Mouse (Mus musculus) neural tube, embryonic 13.5 days (tissue): ENCODE measurements at regions not wholly inside any gene's neighbourhood (a gene's known extent, or its start where the extent isn't known, plus 50 kb on each side); places are given as distances from the start of the nearest gene placed in this dataset.
A peak's percentile ranks its signal among the peaks of the same experiment; 100 is the strongest.
"Not testable (repeated sequence)": the region's sequence is repeated elsewhere in the genome, so short reads cannot be mapped to it uniquely, and the experiment has no call there.

Source experiments
- ATAC-seq: fragments of 200-750 bp; cut with Nextera tagmentation; 2 replicates; pipeline ENCODE4 v1.8.0; 2017; ENCODE audit warnings: low read depth, mild to moderate bottlenecking, moderate TSS enrichment, moderate library complexity
- H3K27ac ChIP-seq: fragments of 300-500 bp; sonication (generic); replicated peaks from 2 replicates; pipeline ENCODE4 v1.5.1; 2015; ENCODE audit warnings: moderate library complexity, mild to moderate bottlenecking, inconsistent platforms
- H3K27me3 ChIP-seq: fragments of 300-500 bp; sonication (generic); 2 replicates; pipeline ENCODE4 v1.6.1; 2015; ENCODE audit warnings: mild to moderate bottlenecking, inconsistent platforms
- H3K36me3 ChIP-seq: fragments of 300-500 bp; sonication (generic); 2 replicates; pipeline ENCODE4 v1.6.1; 2015; ENCODE audit warnings: mild to moderate bottlenecking, inconsistent platforms
- H3K4me1 ChIP-seq: fragments of 300-500 bp; sonication (generic); replicated peaks from 2 replicates; pipeline ENCODE4 v1.6.1; 2015; ENCODE audit warnings: inconsistent platforms
- H3K4me2 ChIP-seq: fragments of 300-500 bp; sonication (generic); 2 replicates; pipeline ENCODE4 v1.6.1; 2015; ENCODE audit warnings: inconsistent platforms, mild to moderate bottlenecking, moderate library complexity
- H3K4me3 ChIP-seq: fragments of 300-500 bp; sonication (generic); 2 replicates; pipeline ENCODE4 v1.5.1; 2015; ENCODE audit warnings: mild to moderate bottlenecking, inconsistent platforms
- H3K9ac ChIP-seq: fragments of 300-500 bp; sonication (generic); 2 replicates; pipeline ENCODE4 v1.6.1; 2015; ENCODE audit warnings: moderate library complexity, mild to moderate bottlenecking, inconsistent platforms
- H3K9me3 ChIP-seq: fragments of 300-500 bp; sonication (generic); 2 replicates; pipeline ENCODE4 v1.6.1; 2016; ENCODE audit warnings: inconsistent platforms
- WGBS: fragments of 180-500 bp; shearing (Covaris S2); methylation state at CpG from one replicate; pipeline ENCODE4 v1.1.7; 2015; 5-methylcytosine and 5-hydroxymethylcytosine counted together

DNA sequence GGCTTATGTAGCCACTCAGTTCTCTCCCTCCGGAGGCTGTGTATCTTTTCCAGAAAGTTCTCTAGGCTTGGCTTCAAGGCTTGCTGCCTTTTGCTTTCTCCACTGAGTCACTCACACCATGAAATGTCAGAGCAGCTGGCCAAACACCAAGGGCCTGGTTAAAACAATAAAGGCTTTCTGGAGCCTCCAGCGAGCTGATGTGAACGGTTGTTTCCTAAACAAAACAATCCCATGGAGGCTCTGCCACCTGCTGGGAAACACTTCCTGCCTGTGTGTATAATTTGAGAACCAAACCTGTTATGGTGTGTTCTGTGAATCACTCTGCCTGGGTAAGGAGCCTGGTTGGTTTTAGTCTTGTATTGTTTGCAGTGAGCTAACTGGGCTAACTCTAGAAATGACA is 96.7 kb upstream of the Tspan5 start:
- ATAC-seq = no peak
- Histone ChIP-seq H3K27me3 (no peaks in the 10 kb centered on the region), H3K9ac (no peak overlapping the region), H3K4me3 (no peak overlapping the region), H3K4me1 (peaks cover 24% of the 10 kb centered on the region), H3K36me3 (no peaks in the 10 kb centered on the region), H3K9me3 (peaks cover 5% of the 10 kb centered on the region; the same call in 1 of the 2 replicates), H3K27ac (peak overlapping the region; percentile 61), H3K4me2 (no peak overlapping the region)
- 14% methylated on average over 3 of the region's 3 CpGs for WGBS

- Histone ChIP-seq H3K4me1 (peaks cover 12% of the 10 kb centered on the region), H3K9ac (no peak overlapping the region), H3K27ac (no peak overlapping the region), H3K9me3 (no peaks in the 10 kb centered on the region), H3K27me3 (no peaks in the 10 kb centered on the region), H3K36me3 (no peaks in the 10 kb centered on the region), H3K4me3 (no peak overlapping the region), H3K4me2 (no peak overlapping the region)
- 89% methylated on average over 6 of the region's 6 CpGs for WGBS
- ATAC-seq = no peak
Measured at GRCm38 (mm10) chr3:138649699-138650098, 92.3 kb upstream of the Tspan5 start.

DNA sequence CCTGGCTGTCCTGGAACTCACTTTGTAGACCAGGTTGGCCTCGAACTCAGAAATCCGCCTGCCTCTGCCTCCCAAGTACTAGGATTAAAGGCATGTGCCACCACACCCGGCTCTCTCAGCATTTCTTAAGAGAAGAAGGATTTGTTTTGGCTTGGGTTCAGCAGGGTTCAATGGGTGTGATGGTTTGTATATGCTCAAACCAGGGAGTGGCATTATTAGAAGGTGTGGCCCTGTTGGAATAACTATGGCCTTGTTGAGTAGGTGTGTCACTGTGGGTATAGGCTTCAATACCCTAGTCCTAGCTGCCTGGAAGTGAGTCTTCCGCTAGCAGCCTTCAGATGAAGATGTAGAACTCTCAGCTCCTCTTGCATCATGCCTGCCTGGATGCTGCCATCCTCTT is 91.3 kb upstream of the Tspan5 start:
- not testable (repeated sequence) for H3K27ac ChIP-seq, H3K9me3 ChIP-seq, H3K9ac ChIP-seq, H3K36me3 ChIP-seq, ATAC-seq, H3K4me1 ChIP-seq, H3K27me3 ChIP-seq, H3K4me2 ChIP-seq, H3K4me3 ChIP-seq
- over 99% methylated on average over 4 of the region's 4 CpGs for WGBS

DNA sequence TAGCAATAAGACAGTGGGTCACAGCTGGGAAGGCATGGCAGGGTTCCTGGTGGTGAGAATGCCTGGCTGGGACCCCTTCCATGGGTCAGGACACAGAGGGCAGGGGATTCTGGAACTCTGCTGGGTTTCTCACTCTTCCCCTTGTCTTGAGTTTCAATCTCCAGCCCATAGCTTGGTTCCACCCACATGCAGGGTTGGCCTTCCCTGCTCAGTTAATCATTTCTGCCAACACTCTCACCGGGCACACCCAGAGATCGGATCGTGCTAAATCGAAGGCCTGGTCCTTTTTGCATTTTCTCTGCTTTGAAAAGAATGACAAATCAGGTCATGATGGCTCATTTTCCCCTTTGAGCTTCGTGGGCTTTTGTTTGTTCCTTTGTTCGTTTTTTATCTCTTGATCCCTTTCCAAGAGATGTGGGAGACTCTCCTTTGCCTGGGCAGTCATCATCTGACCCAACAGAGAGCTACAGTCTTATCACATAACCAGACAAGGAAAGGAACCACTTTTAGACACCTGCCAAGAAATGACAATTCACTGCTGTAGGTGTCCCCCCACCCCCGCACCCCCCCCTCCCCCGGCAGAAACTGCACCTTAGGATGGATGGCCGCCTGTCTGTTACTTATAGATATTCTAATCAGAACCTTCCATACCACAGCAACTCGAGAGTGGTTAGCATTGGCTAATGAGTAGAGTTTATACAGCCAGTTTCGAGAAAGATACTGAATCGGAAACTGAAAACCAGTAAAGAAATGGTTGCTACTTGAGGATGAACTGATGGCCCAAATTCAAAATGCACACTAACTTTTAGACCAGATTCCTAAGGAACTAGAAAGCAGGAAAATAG is 90.4 kb upstream of the Tspan5 start:
- no peak overlapping the region for H3K4me2 ChIP-seq
- no peak overlapping the region for H3K27ac ChIP-seq
- H3K27me3 ChIP-seq = no peaks in the 10 kb centered on the region
- 83% methylated on average over 12 of the region's 12 CpGs for WGBS
- H3K9ac ChIP-seq = no peak overlapping the region
- H3K4me3 ChIP-seq = no peak overlapping the region
- no peaks in the 10 kb centered on the region for H3K9me3 ChIP-seq
- H3K36me3 ChIP-seq = no peaks in the 10 kb centered on the region
- H3K4me1 ChIP-seq = no peaks in the 10 kb centered on the region; the same call in 1 of the 2 replicates
- ATAC-seq = no peak

DNA sequence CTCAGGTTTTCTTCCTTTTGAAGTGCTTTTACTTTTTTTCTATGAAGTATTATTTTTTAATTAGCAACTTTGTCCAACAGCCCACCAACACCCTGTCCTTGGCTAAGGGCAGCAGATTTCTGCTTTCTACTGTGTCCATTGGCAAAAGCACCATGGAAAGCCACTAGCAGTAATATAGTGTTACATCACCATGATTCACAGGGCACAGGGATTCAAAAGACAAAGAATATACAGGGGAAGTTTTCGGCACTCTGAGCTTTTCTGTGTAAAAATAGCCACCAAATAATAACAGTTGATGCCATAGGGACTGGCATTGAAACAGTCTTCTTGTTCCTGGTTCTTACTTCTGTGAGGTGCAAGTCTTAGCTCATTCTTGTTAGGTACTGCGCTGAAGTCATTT is 89.8 kb upstream of the Tspan5 start:
- Histone ChIP-seq H3K9ac (no peak overlapping the region), H3K36me3 (no peaks in the 10 kb centered on the region), H3K9me3 (no peaks in the 10 kb centered on the region), H3K27ac (no peak overlapping the region), H3K4me2 (no peak overlapping the region), H3K27me3 (no peaks in the 10 kb centered on the region), H3K4me1 (no peaks in the 10 kb centered on the region; the same call in 1 of the 2 replicates), H3K4me3 (no peak overlapping the region)
- WGBS = 94% methylated on average over 2 of the region's 2 CpGs
- ATAC-seq = no peak

- H3K4me1 ChIP-seq = no peaks in the 10 kb centered on the region; the same call in 1 of the 2 replicates
- no peak overlapping the region for H3K9ac ChIP-seq
- H3K36me3 ChIP-seq = no peaks in the 10 kb centered on the region
- no peak for ATAC-seq
- H3K9me3 ChIP-seq = no peaks in the 10 kb centered on the region
- H3K4me3 ChIP-seq = no peak overlapping the region
- H3K4me2 ChIP-seq = no peak overlapping the region
- 82% methylated on average over 4 of the region's 4 CpGs for whole genome bisulfite sequencing
- no peaks in the 10 kb centered on the region for H3K27me3 ChIP-seq
- H3K27ac ChIP-seq = no peak overlapping the region
Measured at GRCm38 (mm10) chr3:138652685-138653084, 89.3 kb upstream of the Tspan5 start.

DNA sequence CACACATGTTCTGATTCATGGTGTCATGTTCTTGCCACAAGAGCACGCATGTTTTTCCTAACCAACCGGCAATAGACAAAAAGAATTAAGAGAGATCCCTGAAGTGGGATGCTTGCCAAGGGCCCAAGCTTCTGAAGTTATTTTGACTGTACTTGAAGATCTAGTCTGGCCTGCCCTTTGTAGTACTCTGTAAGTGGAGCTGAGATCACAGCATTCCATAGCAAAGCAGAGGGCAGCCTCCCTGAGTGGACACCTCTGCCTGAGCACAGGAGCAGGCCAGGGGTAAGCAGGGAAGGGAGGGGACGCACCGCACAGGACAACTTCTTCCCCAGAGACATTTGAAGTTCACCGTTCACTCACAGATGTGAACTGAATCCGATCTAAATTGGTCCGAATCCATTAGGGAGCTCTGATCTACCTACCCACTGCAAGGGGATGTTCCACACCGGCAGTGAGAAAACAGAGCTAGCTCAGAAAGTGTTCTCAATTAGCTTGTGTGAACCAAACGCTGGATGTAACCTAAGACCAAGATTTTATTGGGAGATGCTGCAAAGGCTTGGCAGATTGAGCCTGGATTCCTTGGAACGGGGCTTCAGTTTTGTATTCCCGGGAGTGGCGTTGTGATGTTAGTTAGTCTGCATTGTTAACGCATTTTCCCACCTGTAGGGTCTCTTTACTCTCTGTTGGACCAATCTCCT is 88.3 kb upstream of the Tspan5 start:
- no peak for ATAC-seq
- no peak overlapping the region for H3K4me3 ChIP-seq
- H3K9me3 ChIP-seq = no peaks in the 10 kb centered on the region
- WGBS = 84% methylated on average over 13 of the region's 13 CpGs
- H3K9ac ChIP-seq = no peak overlapping the region
- no peak overlapping the region for H3K27ac ChIP-seq
- H3K27me3 ChIP-seq = no peaks in the 10 kb centered on the region
- no peaks in the 10 kb centered on the region; the same call in 1 of the 2 replicates for H3K4me1 ChIP-seq
- no peak overlapping the region for H3K4me2 ChIP-seq
- H3K36me3 ChIP-seq = no peaks in the 10 kb centered on the region

- 69% methylated on average over 16 of the region's 16 CpGs for WGBS
- Histone ChIP-seq H3K9me3 (no peaks in the 10 kb centered on the region), H3K36me3 (no peaks in the 10 kb centered on the region), H3K27me3 (no peaks in the 10 kb centered on the region), H3K4me1 (no peaks in the 10 kb centered on the region; the same call in 1 of the 2 replicates), H3K27ac (peak overlapping the region; percentile 14; the same call in 1 of the 2 replicates), H3K9ac (no peak overlapping the region), H3K4me3 (no peak overlapping the region), H3K4me2 (no peak overlapping the region)
- peak; percentile 53; the same call in 1 of the 2 replicates for ATAC-seq
Measured at GRCm38 (mm10) chr3:138654610-138655371, 87.2 kb upstream of the Tspan5 start.

DNA sequence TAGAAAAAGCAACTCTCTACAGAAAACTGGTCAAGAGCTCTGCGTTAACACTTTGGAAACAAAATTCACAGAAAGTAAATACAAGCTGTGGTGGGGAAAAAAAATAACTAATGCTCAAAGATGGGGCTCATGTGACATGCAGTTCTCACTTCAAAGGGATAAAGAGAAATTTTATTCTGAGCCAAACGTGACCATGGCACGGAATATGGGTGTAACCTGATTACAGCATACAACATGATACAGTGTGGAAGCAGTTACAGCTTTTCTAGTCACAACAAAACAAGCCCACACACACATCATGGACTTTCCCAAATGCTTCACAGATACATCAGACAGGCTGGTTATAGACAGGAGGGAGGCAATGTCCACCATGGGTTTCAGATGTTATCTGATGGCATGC is 86.5 kb upstream of the Tspan5 start:
- no peaks in the 10 kb centered on the region for H3K9me3 ChIP-seq
- H3K36me3 ChIP-seq = no peaks in the 10 kb centered on the region
- no peak for ATAC-seq
- H3K27me3 ChIP-seq = no peaks in the 10 kb centered on the region
- H3K9ac ChIP-seq = no peak overlapping the region
- H3K4me1 ChIP-seq = no peaks in the 10 kb centered on the region; the same call in 1 of the 2 replicates
- H3K4me3 ChIP-seq = no peak overlapping the region
- no peak overlapping the region for H3K4me2 ChIP-seq
- 91% methylated on average over 3 of the region's 3 CpGs for WGBS
- H3K27ac ChIP-seq = peak overlapping the region; percentile 46; the same call in 1 of the 2 replicates

DNA sequence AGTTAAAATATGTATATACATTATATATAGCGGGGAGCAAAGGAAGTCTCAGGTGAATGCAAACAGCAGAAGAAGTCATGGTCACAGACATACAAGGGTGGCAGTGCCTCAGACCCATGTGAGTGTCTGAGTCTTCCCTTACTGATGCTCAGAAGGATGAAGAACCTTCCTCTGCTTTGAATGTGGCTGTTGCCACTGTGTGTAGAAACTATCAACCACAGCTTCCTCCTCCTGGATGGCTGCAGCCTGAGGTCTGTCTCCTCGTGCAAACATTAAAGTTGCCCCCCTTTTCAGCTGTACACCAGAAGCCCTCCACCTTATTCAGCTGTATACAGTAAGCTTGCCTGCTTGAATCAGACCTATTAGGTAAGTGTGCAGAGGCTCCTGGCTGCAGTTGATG is 79.4 kb upstream of the Tspan5 start:
- Histone ChIP-seq H3K9me3 (peaks cover 5% of the 10 kb centered on the region; the same call in 1 of the 2 replicates), H3K9ac (no peak overlapping the region), H3K36me3 (no peaks in the 10 kb centered on the region), H3K4me1 (no peaks in the 10 kb centered on the region), H3K27ac (no peak overlapping the region), H3K27me3 (no peaks in the 10 kb centered on the region), H3K4me2 (no peak overlapping the region), H3K4me3 (no peak overlapping the region)
- ATAC-seq = no peak
- WGBS = 94% methylated on average over 2 of the region's 2 CpGs

DNA sequence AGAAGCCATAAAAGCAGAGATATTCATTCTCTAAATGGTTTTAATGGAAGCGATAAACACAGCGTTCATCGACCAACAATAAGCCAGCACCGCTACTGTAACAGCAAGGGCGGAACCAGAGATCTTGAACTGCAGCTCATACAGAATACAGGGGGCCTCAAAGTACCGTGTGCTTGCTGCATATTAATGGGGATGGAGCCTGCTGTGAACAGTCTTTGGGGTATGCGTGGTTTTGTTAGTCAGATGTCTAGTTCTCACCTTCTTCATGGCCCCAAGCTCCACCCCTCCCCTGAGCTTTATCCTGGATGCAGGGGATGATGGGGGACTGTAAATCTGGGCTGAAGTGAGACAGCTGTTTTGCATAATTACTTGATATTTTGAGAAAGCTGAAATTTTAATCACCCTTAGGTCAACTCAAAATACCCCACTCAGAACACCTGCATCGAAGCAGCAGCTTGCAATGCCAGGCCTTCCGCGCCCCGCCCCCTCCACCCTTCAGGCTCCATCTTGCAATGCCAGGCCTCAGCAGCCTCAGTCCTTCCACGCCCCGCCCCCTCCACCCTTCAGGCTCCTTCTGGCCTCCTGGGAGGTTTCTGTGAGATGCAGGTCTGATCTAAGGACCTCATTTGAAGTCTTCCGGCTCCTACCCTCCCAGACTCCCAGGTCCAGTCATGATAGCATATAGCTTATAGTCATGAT is 73.5 kb upstream of the Tspan5 start:
- Histone ChIP-seq H3K4me2 (no peak overlapping the region), H3K9me3 (peaks cover 5% of the 10 kb centered on the region; the same call in 1 of the 2 replicates), H3K4me3 (no peak overlapping the region), H3K4me1 (no peaks in the 10 kb centered on the region), H3K9ac (no peak overlapping the region), H3K36me3 (no peaks in the 10 kb centered on the region), H3K27ac (peak overlapping the region; percentile 50), H3K27me3 (no peaks in the 10 kb centered on the region)
- peak; percentile 72; the same call in 1 of the 2 replicates for ATAC-seq
- 71% methylated on average over 14 of the region's 14 CpGs for WGBS
